Mouse (Mus musculus) telencephalon, adult 2 months (tissue): ENCODE data around the gene Prkcq.

Experiments
- DNase-seq: peaks from one replicate; pipeline ENCODE4 v3.0.0-alpha.2; 2011; ENCODE audit warnings: low read depth, low spot score

Prkcq gene

GRCm38 (mm10) chr2:11186586-11186985 is 14.7 kb downstream of the Prkcq start:
- DNase-seq = no peak

GRCm38 (mm10) chr2:11187166-11187565 is 15.3 kb downstream of the Prkcq start:
- DNase-seq = no peak

- DNase-seq = no peak
Measured at GRCm38 (mm10) chr2:11188279-11188678, 16.4 kb downstream of the Prkcq start.

GRCm38 (mm10) chr2:11189150-11189767 is 17.4 kb downstream of the Prkcq start:
- no peak for DNase-seq

DNA sequence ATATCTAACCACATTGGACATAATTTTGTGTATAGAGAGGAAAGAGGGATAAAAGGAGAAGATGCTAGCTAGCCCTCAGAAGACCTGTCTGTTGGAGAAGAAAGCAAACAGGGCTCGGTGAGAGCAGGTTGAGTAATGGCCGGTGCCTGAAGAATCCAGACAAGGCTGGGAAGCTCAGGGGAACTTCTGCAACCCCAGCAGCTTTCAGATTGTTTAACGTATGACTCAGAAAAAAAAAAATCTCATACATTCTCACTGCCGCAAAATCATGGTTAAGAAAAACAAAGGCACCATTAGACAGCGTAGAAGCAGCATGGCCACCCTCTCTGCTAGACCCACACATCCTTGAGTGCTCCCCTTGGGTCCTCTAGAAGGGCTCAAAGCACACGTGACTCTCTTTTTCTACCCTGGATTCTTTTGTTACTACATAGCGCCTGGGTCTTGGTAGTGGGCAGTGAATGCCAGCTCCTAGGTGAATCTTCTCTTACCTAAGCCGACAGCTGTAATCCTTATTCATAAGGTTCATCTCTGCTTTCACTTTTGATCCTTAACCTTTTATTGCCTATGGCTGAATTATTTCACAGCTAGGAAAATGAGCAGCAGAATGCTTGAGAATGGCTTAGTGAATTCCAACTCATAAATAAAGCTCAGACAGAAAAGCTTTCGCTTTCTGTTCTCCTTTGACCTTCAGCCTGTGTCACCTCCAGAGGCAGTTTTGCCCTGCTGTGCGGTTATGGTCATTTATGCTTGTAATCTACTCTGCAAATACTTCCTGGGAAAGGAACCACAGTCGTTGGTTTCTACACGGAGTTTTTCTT is 20.6 kb downstream of the Prkcq start:
- DNase-seq = no peak

DNA sequence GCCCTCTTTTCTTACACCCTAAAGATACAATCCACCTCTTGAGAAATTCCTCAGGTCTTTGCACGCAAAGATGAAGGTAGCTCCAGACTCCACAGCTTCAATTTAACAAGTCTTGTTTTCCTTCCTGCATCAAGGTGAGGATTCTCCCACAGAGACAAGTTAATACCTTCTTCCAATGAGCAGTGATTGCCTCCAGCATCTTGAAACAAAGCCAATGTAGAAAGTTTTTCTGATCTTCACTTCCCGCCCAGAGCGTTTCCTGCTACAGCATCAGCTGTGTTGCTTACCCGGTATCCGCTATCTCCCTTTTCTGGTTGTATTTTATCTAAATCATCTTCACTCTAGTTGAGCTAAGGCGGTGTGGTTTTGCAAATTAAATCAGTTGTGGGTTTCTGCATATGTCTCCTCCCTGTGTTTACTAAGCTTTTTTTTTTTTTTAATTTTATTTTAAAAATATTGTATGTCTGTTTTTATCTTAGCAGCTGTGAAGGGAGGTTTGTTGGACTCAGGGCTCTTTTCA is 21.3 kb downstream of the Prkcq start:
- no peak for DNase-seq

GRCm38 (mm10) chr2:11194732-11195340 is 22.9 kb downstream of the Prkcq start:
- no peak for DNase-seq

GRCm38 (mm10) chr2:11196071-11196470 is 24.2 kb downstream of the Prkcq start:
- DNase-seq = no peak

DNA sequence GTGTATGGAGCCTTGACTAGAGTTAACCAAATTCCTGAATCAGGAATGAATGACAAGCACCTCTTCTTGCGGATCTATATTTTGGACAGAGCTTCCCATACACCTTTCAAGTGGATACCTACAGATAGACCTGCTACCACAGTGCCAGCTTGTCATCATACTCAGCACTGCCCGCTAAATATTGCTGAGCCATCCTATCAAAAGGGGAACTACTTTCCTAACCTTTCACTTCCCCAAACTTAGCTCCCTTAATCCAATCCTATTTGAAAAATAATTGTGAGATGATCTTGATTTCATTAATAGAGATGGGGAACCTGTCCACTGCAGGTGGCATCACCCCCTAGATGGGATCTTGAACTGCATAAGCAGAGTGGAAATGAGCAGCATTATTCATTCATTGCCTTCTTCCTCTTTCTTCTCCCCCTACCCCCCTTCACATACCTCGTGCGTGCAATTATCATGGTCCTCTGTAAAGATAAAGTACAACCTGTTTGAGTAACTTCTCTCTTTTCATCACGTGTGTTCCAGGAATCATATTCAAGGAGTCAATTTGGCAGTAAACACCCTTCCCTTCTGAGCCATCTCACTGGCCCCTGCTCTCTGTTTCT is 25.1 kb downstream of the Prkcq start:
- no peak for DNase-seq

GRCm38 (mm10) chr2:11199624-11200023 is 27.7 kb downstream of the Prkcq start:
- DNase-seq = no peak

- DNase-seq = no peak
Measured at GRCm38 (mm10) chr2:11202841-11203240, 30.9 kb downstream of the Prkcq start.

GRCm38 (mm10) chr2:11203261-11203660 is 31.4 kb downstream of the Prkcq start:
- no peak for DNase-seq

- DNase-seq = no peak
Measured at GRCm38 (mm10) chr2:11204232-11204631, 32.3 kb downstream of the Prkcq start.

DNA sequence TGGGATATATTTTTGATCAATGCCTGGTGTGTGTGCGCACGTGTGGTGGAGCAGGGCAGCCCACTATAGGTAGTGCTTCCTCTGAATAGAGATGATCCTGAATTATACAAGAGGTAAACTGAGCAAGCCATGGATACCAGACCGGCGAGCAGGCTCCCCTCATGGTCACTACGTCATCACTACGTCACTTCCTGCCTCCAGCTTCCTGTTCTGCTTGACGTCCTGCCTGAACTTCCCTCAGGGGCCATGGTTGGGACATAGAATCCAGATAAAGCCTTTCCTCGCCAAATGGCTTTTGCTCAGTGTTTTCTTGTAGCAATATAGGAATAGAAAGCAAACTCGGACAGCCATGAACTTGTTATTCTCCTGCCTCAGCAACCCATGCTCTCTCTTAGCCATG is 33.1 kb downstream of the Prkcq start:
- no peak for DNase-seq

DNA sequence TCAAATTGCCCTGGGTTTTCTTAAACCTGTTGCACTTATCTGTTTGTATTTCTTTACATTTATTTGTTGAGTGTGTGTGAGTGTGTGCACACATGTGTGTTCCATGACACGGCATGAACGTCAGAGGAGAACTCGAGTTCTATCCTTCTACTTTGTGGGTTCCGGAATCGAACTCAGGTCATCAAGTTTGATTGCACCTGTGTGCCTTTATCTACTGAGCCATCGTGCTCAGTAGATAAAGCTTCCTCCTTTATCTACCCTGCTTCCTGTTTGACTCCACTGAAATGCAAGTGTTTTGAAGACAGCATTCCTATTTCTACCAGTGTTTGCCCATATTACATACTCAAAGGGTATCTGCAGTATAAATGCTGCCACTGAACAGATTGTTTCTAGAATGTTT is 33.8 kb downstream of the Prkcq start:
- no peak for DNase-seq

GRCm38 (mm10) chr2:11208263-11208662 is 36.4 kb downstream of the Prkcq start:
- no peak for DNase-seq

GRCm38 (mm10) chr2:11209335-11209734 is 37.4 kb downstream of the Prkcq start:
- DNase-seq = no peak

GRCm38 (mm10) chr2:11210241-11210916 is 38.5 kb downstream of the Prkcq start:
- no peak for DNase-seq

- DNase-seq = no peak
Measured at GRCm38 (mm10) chr2:11211961-11212562, 40.2 kb downstream of the Prkcq start.

DNA sequence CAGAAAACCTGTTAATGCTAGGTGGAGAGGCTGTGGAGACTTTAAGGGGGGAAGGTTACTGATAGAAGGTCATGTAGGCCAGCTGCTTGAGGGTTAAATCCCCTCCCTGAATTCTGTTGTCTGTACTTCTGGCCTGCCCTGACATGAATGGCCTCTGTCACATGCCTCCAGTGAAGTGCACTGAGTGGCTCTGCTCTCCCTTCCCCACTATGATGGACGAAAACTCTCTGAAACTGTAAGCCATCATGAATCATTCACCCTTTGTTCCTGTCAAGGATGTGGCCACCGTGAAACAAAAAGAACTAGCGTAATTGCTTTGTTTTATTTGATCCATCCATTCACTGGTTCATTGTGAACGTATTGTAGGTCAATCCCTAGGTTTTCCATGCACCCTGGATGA is 44.5 kb downstream of the Prkcq start:
- DNase-seq = no peak

- no peak for DNase-seq
Measured at GRCm38 (mm10) chr2:11216847-11217246, 44.9 kb downstream of the Prkcq start.
